Mouse (Mus musculus): ENCODE measurements around the gene Stx1b. TPM values are rescaled to one million over a fixed set of nuclear protein-coding genes. Genes with fewer than 3 reads are reported as not detected.

Stx1b gene
- total and polyA plus RNA-seq, 3 experiments: 0.15 to 0.56 TPM; not detected in 1

- TF ChIP-seq MEF2A (IDR thresholded peaks at IDR 0.05; ENCODE audit: extremely low read depth, insufficient replicate concordance, low read depth, low read length, poor library complexity, severe bottlenecking) (no peak), MAX (IDR thresholded peaks at IDR 0.05; ENCODE audit: low read length) (0 out of 2 replicates have a peak, but pooled peaks have one; percentile 24), MAZ (IDR thresholded peaks at IDR 0.05; ENCODE audit: low read depth, low read length) (no peak)
Measured at GRCm38 (mm10) chr7:127815954-127816821, 8.2 kb downstream of the Stx1b start (continued).

- Histone ChIP-seq H3K4me3 (ENCODE audit: control insufficient read depth in 1 of 2, insufficient read depth in 1 of 2, low read depth in 2 of 2, low read length in 2 of 2) (no peak overlapping the region), H3K36me3 (ENCODE audit: control insufficient read depth in 1 of 2, insufficient read depth in 2 of 2, low read length in 2 of 2) (no peaks in the 10 kb centered on the region), H3K9ac (ENCODE audit: control insufficient read depth, low read depth, low read length, poor library complexity, severe bottlenecking) (no peak overlapping the region), H3K79me2 (ENCODE audit: control insufficient read depth, insufficient read depth, low read length, poor library complexity) (no peaks in the 10 kb centered on the region), H3K27me3 (ENCODE audit: control insufficient read depth in 1 of 2, insufficient read depth in 2 of 2, low read length in 2 of 2) (no peaks in the 10 kb centered on the region), H3K27ac (ENCODE audit: control insufficient read depth, low read depth, low read length) (no peak overlapping the region), H3K4me1 (ENCODE audit: control insufficient read depth in 1 of 2, insufficient read depth in 2 of 2, low read length in 2 of 2) (no peaks in the 10 kb centered on the region), H3K9me3 (replicated peaks; ENCODE audit: insufficient read depth, low read length) (no peaks in the 10 kb centered on the region)
- TF ChIP-seq RAD21 (IDR thresholded peaks at IDR 0.05; ENCODE audit: low read depth, low read length): no peak
- TF ChIP-seq POLR2A (IDR thresholded peaks at IDR 0.05; ENCODE audit: control insufficient read depth in 1 of 2, insufficient read depth in 1 of 2, low read depth in 1 of 2, low read length in 2 of 2, poor library complexity in 1 of 2): no peak
- TF ChIP-seq ETS1 (IDR thresholded peaks at IDR 0.05; ENCODE audit: low read depth, low read length): no peak
- TF ChIP-seq NELFE (IDR thresholded peaks at IDR 0.05; ENCODE audit: low read depth, low read length): no peak
- TF ChIP-seq GATA1 (IDR thresholded peaks at IDR 0.05; ENCODE audit: low read depth, low read length): no peak
- no peak for TF ChIP-seq ZMIZ1 (IDR thresholded peaks at IDR 0.05; ENCODE audit: low read depth, low read length)
- no peak for DNase-seq (ENCODE audit: low read depth, low spot score)
Measured at GRCm38 (mm10) chr7:127815116-127815665, 9.2 kb downstream of the Stx1b start.

- H3K4me1 ChIP-seq (ENCODE audit: control insufficient read depth in 1 of 2, insufficient read depth in 2 of 2, low read length in 2 of 2): no peaks in the 10 kb centered on the region
- H3K27ac ChIP-seq (ENCODE audit: control insufficient read depth, low read depth, low read length): no peak overlapping the region
Measured at GRCm38 (mm10) chr7:127814241-127814921, 10.0 kb downstream of the Stx1b start.

More at GRCm38 (mm10) chr7:127814241-127814921, 10.0 kb downstream of the Stx1b start:
- Histone ChIP-seq H3K9ac (ENCODE audit: control insufficient read depth, low read depth, low read length, poor library complexity, severe bottlenecking) (no peak overlapping the region), H3K79me2 (ENCODE audit: control insufficient read depth, insufficient read depth, low read length, poor library complexity) (no peaks in the 10 kb centered on the region), H3K4me3 (ENCODE audit: control insufficient read depth in 1 of 2, insufficient read depth in 1 of 2, low read depth in 2 of 2, low read length in 2 of 2) (no peak overlapping the region), H3K27me3 (ENCODE audit: control insufficient read depth in 1 of 2, insufficient read depth in 2 of 2, low read length in 2 of 2) (no peaks in the 10 kb centered on the region), H3K36me3 (ENCODE audit: control insufficient read depth in 1 of 2, insufficient read depth in 2 of 2, low read length in 2 of 2) (no peaks in the 10 kb centered on the region), H3K9me3 (replicated peaks; ENCODE audit: insufficient read depth, low read length) (no peaks in the 10 kb centered on the region)
- no peak for DNase-seq (ENCODE audit: low read depth, low spot score)
- TF ChIP-seq MYB (IDR thresholded peaks at IDR 0.05; ENCODE audit: low read depth, low read length) (no peak), MAFK (IDR thresholded peaks at IDR 0.05; ENCODE audit: borderline replicate concordance, low read depth, low read length) (no peak), SMC3 (IDR thresholded peaks at IDR 0.05; ENCODE audit: low read depth, low read length) (no peak), NELFE (IDR thresholded peaks at IDR 0.05; ENCODE audit: low read depth, low read length) (no peak), ETS1 (IDR thresholded peaks at IDR 0.05; ENCODE audit: low read depth, low read length) (no peak), RAD21 (IDR thresholded peaks at IDR 0.05; ENCODE audit: low read depth, low read length) (no peak), UBTF (IDR thresholded peaks at IDR 0.05; ENCODE audit: borderline replicate concordance, insufficient read depth, low read depth, low read length) (no peak), BHLHE40 (IDR thresholded peaks at IDR 0.05; ENCODE audit: borderline replicate concordance, low read depth, low read length) (no peak), POLR2A (IDR thresholded peaks at IDR 0.05; ENCODE audit: control insufficient read depth in 1 of 2, insufficient read depth in 1 of 2, low read depth in 1 of 2, low read length in 2 of 2, poor library complexity in 1 of 2) (no peak), MXI1 (IDR thresholded peaks at IDR 0.05; ENCODE audit: low read depth, low read length) (no peak), MAZ (IDR thresholded peaks at IDR 0.05; ENCODE audit: low read depth, low read length) (no peak), E2F4 (IDR thresholded peaks at IDR 0.05; ENCODE audit: borderline replicate concordance, low read depth, low read length) (no peak), MEF2A (IDR thresholded peaks at IDR 0.05; ENCODE audit: extremely low read depth, insufficient replicate concordance, low read depth, low read length, poor library complexity, severe bottlenecking) (no peak), CTCF (IDR thresholded peaks at IDR 0.05 in 2 of 3, conservative IDR thresholded peaks at IDR 0.05 in 1 of 3; ENCODE audit: control insufficient read depth in 1 of 3, insufficient read depth in 1 of 3, low read depth in 2 of 3, low read length in 3 of 3, poor library complexity in 1 of 3, severe bottlenecking in 1 of 3) (no peak), JUND (IDR thresholded peaks at IDR 0.05; ENCODE audit: low read depth, low read length) (no peak), KAT2A (conservative IDR thresholded peaks at IDR 0.05; ENCODE audit: low read depth, low read length) (no peak), TBP (IDR thresholded peaks at IDR 0.05; ENCODE audit: low read depth, low read length) (no peak), ZMIZ1 (IDR thresholded peaks at IDR 0.05; ENCODE audit: low read depth, low read length) (no peak)

Measured in MEL (cell line).